Mouse (Mus musculus): Measurements from ENCODE around the gene 4430402I18Rik. TPM values are rescaled to one million over a fixed set of nuclear protein-coding genes. Genes with fewer than 3 reads are reported as not detected.

Gene 4430402I18Rik
- polyA plus RNA-seq, 1 experiment from 2014 or later, result 0.65 TPM

DNA sequence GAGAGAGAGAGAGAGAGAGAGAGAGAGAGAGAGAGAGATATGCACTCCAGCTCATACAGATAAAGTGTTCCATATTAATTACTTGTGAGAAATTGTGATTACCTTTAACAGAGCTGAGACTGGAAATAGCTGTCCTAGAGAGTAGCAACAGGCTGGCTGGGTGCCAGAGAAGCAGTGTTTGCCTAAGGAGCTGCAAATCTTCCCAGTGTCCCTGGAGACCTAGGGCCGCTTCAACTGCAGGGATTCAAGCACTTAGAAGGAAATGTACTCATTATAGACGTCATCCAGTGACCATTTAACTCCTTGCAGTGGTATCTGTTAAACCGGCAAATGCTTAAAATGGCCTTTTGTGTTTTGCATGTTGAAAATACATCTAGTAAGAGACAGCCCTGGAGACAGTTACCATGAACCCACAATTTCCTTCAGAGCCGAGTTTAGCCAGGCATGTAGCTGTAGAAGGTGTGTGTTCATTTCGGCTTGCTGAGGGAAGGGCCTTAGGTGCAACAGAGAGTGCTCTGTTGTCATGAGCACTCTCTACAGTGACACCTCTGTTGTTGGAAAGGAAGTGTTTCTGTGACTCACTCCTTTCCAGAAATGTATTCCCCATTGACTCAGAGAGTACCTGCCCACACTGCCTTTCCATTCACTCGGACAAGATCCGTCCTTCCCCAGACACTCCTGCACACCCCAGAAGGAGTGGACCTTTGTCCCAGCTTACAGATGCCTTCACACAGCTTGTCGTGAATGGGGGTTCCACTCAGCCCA is 122.5 kb downstream of the 4430402I18Rik start:
- no peaks in the 10 kb centered on the region for H3K9me3 ChIP-seq
- H3K4me1 ChIP-seq (replicated peaks), result no peaks in the 10 kb centered on the region
- H3K4me3 ChIP-seq, result no peak overlapping the region
- H3K27ac ChIP-seq, result no peak overlapping the region
- no peaks in the 10 kb centered on the region for H3K27me3 ChIP-seq
- no peaks in the 10 kb centered on the region for H3K36me3 ChIP-seq
- ATAC-seq (ENCODE audit: low FRiP score), result no peak
- no peak overlapping the region for H3K4me2 ChIP-seq
- 73% methylated on average over 8 of the region's 8 CpGs for WGBS
- H3K9ac ChIP-seq, result no peak overlapping the region

Other genes starting within 250 kb of the 4430402I18Rik start
- 22.1 and 23.0 TPM in 2 replicates for gene Slc1a1, start 132.8 kb downstream of the 4430402I18Rik start, polyA plus RNA-seq (2015; fragmentation: Nextera tagmentation; extraction: Ambion mirVana)
- gene Plpp6, start 3.8 kb downstream of the 4430402I18Rik start, polyA plus RNA-seq (2015; fragmentation: Nextera tagmentation; extraction: Ambion mirVana), result 9.1 and 9.7 TPM in 2 replicates
- gene Cdc37l1, start 22.6 kb upstream of the 4430402I18Rik start, polyA plus RNA-seq (2015; fragmentation: Nextera tagmentation; extraction: Ambion mirVana), result 50.3 and 52.4 TPM in 2 replicates
- gene Ak3, start 80.2 kb upstream of the 4430402I18Rik start, polyA plus RNA-seq (2015; fragmentation: Nextera tagmentation; extraction: Ambion mirVana), result 60.7 and 61.6 TPM in 2 replicates
- gene Rcl1, start 133.6 kb upstream of the 4430402I18Rik start, polyA plus RNA-seq (2015; fragmentation: Nextera tagmentation; extraction: Ambion mirVana), result 27.6 and 30.6 TPM in 2 replicates

Measured in hindbrain, embryonic 13.5 days (tissue).